Mouse (Mus musculus) megakaryocyte, adult 5-6 weeks (primary cell): ENCODE data around the gene Tha1. TPM values are rescaled to one million over a fixed set of nuclear protein-coding genes. Genes with fewer than 3 reads are reported as not detected.

Experiments used
- ATAC-seq: 2 replicates; pipeline ENCODE4 v1.8.0; 2016; ENCODE audit warnings: mild to moderate bottlenecking, inconsistent platforms; ENCODE audit not compliant: poor library complexity, severe bottlenecking
- total RNA-seq, 2 experiments: library from RNA; stranded (forward) in 1 of 2; stranded (reverse) in 1 of 2; fragments of 153-499, 151-499 nt in 1 of 2; fragments of 221-1000, 200-1000 nt in 1 of 2; gene quantifications; 2 replicates each; pipeline versions ENCODE4 v1.2.3 to v1.2.4; 2015 to 2017

Gene Tha1
- total RNA-seq, 2 experiments from 2014 or later, result 1.1 to 1.4 TPM

DNA sequence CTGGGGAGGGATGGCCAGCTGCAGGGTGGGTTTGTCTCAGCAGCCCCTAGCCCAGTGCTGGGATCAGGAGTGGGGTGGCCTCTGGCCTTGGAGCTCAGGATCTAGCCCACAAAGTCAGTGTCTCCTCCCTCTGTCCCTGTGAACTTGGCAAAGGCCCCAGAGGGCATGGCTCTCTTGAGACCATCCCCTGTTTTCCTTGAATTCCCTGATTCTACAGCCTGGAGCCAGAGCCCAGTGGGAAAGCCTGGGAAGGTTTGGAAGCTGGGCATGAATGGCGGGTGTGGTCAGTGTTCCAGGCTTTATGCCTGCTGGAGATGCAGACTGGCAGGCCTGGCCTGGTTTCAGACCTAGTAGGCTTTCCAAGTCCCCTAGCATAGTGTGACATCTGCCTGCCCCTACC is 8.9 kb upstream of the Tha1 start:
- no peak for ATAC-seq

DNA sequence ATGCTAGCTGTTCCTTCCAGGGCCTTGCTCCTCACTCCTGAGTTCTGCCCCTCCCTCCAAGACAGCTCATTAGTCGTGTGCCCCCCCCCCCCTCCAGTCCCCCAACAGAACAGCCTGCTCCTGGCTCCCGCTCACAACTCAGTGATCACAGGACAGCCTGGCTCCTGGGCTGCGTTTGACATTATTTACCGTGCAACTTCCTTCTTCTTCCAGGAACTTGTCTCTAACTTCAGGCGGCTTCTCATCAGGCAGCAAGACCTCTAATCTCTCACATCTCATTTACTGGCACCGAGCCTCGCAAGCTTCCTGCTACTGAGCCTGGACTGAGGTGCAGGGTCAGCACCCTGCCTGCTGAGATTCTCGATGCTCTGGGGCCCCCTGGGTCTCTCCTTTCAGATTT is 8.5 kb upstream of the Tha1 start:
- peak; percentile 34; the same call in 1 of the 2 replicates for ATAC-seq

DNA sequence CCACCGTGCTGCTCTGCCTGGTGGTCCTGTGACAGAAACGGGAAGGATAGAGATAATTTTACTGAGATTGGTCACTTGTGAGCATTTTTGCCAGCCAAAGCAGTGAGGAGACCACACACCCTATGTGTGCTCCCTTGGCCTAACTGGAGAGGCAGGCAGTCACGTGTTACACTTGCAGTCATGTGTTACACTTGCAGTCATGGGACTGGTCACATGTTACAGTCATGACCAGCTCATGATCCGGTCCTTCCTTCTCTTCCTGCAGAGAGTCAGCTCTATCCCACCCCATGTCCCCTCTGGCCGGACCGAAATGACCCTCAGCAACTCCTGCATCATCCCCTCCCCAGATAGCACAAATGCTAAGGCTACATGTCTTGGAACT is 7.7 kb upstream of the Tha1 start:
- ATAC-seq, result no peak

DNA sequence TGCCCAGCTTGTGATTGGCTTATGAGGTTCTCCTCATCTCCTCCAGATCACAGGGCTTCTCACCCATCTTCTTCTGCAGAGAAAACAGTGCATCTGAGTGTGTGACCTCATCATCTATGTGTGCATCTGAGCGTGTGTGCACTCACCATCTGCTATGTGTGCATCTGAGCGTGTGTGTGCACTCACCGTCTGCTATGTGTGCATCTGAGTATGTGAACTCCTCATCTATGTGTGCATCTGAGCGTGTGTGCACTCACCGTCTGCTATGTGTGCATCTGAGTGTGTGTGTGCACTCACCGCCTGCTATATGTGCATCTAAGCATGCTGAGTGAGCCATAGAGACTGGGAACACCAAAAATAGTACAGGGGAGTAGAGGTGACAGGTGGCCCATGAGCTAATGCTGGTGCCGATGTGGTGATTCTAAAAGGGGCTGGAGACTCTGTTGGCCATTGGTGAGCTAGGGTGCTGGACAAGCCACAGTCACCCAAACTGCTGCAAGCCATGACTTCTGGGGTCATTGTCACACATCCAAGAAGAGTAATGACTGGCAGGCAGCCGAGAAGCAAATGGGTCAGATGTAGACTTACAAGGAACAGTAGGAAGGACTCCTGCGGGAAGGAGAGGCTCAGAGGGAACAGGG is 7.2 kb upstream of the Tha1 start:
- ATAC-seq, result no peak

DNA sequence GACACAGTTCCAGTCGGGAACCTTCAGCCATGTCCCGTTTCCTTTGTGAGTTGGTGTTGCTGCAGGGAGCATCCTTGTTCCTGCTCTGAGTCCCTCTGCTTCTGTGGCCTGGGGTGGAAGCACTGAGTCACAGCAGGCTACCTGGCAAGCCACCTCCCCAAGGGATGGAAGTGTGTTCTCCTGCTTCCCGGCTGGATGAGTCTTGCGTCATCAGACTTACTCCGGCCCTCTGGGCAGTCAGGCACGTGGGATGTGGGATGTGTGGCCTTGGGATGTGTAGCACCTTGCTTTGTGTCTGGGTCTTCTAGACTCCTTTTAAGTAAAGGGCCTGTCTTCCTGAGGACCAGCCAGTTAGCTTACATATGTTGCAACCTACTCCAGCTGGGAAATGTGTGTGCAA is 6.4 kb upstream of the Tha1 start:
- no peak for ATAC-seq

DNA sequence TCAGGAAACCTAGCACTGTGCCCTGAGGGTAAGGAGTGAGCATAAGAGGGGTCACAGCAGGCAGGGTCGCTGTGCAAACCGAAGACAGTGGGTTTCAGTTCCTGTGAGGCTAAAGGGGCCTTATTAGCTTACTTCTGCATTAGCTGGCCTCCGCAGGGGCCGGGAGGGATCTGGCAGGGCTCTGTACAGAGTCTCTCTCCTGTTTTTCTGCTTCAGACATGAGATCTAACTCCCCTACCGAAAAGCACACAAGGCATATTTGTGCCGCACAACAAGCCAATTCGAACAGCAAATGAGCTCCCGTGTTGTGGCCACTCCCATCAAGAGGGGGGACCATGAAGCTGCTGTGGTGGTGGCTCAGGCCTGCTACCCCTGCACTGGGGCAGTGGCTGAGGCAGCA is 5.6 kb upstream of the Tha1 start:
- peak; percentile 57 for ATAC-seq

DNA sequence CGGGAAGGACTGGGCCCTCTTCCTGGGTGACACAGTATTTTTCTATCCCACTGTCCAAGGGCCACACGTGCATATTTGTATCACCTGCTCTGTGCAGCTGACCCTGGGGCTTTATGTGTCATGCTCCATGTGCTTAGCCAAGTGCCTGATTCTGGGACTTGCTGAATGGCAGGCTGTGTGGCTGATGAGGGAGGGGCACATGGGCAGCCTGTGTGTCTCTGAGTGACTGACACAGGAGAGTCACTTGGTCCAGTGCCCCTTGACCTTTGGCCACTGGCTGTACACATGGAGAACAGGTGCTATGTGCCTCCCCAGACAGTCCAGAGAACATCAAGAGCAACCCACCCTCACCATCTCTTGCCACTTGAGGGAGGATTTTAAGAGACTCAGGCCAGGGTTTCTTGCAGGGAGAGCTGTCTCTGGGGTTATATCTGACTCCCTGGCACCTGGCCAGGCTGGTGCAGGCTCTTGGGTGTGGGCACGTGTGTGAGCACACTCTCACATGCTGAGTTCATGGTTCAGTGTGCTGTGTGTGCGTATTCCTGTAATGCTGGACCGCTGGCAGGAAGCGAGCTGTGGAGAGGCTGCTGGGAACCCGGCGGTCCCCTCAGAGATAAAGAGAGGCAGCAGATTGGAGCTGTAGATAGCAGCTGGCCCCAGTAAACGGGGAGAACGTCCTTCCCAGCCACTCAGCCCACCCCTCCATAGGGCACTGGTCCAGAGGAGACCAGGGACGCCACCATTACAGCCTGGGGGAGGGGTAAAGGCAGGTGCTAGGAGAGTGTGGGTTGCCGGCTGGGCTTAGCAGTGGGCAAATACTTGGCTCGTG is 4.8 kb upstream of the Tha1 start:
- ATAC-seq, result peak; percentile 34

DNA sequence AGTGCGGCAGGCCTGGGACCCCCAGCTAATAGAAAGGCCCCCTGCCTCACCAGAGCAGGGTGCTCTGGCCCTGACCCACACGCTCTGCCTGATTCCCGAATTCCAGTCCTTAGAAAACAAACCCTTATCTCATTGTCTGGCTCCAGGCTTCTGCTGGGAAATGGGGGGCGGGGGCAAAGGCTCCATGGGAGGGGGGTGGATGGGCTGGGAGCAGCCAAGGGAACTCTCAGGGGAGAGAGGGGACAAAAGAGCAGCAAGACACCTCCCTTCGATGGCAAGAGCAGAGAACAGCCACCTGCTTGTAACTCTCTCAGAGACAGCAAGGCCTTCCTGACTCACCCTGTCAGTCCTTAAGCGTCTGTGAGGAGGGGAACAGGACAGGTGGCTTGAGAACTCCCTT is 2.4 kb upstream of the Tha1 start:
- ATAC-seq, result no peak

DNA sequence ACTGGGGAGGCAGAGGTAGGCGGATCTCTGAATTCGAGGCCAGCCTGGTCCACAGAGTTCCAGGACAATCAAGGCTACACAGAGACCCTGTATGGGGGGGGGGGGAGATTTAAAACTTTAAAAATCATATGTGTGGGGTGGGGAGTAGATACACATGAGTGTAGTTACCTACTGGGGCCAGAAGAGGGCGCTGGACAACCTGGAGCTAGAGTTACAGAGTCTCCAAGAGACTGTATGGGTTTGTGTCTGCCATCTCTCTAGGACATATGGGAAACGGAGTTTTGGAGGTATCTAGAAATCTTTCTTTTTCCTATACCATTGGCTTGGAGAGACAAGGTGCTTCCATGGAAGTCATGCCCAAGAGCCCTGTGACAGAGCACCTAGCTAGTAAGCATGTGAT is 1.1 kb upstream of the Tha1 start:
- no peak for ATAC-seq

DNA sequence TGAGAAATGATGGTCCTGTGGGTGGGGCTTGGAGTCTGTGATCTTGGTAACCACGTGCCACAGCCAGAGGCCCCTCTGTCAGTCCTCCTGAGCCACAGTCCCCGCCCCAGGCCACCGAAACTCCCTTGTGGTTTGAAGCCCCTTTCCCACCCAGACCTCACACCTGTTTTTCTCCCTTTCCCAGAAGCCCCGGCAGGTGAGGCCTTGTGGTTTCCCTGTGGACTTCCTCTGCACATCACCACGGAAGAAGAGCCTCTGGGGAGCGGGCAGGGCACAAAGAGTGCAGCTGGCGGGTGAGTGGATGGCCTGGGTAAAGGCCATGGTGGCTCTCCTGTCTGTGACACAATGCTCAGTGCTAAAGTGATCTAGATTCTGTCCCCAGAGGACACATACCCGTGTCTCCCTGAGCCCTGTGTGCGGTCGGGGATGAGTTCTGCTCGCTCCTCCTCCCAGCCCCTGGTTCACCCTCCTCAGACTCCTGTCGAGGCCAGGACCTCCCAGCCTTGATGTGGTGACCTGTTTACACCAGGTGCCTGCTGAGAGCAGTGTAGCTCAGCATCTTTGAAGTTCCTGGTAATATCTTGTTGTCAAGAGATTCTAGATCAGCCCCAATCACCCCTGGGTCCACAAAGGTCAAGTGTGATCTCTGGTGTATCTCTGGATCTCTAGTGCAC is 1.2 kb downstream of the Tha1 start:
- ATAC-seq, result peak; percentile 16; the same call in 1 of the 2 replicates

DNA sequence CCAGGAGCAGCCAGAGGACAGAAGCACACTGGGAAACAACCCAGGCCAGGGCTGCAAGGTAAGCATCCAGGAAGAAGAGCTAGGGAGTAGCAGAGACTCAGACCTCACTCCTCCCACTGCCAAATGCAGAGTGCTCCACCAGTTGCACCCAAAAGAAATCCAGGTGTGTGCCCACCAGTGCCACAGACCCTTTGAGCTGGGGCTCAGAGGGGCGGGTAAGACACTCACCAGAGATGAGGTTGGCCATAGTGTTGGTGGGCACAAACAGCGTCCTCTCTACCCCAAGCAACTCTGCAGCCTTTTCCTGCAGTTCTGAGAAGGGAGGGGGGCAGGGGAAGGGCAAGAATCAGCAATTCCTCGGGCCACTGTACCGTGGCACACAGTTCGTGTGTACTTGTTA is 1.9 kb downstream of the Tha1 start:
- no peak for ATAC-seq

DNA sequence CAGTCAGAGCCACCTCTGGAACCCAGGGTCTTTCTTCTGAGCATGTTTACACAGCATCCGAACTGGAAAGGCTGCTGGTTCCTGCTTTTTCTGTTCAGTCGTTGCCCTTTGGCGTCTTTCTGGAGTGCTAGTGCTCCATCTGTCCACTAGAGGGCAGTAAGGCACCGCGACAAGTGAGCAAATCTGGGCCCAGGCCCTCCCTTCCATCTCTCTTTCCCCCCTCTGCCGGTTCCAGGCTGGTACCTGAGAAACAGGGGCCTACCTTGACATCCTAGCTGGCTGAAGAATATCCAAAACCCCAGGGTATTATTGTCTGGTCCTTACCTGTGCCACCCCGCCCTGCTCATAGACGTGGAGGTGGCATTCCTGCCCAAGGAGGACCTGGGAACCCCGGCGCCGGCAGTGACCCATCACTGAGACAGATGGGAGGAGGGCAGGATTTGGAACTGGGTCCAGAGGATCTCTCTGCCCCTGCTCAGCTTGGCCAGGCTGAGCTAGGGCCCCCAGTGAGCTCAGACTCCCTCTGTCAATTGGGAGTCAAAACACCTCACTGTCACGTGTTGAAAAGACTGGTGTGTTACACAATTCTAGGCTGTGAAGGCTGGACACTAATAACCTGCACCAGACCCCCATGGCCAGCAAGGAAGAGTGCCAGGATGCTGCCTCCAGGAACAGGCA is 2.5 kb downstream of the Tha1 start:
- ATAC-seq, result peak; percentile 76

DNA sequence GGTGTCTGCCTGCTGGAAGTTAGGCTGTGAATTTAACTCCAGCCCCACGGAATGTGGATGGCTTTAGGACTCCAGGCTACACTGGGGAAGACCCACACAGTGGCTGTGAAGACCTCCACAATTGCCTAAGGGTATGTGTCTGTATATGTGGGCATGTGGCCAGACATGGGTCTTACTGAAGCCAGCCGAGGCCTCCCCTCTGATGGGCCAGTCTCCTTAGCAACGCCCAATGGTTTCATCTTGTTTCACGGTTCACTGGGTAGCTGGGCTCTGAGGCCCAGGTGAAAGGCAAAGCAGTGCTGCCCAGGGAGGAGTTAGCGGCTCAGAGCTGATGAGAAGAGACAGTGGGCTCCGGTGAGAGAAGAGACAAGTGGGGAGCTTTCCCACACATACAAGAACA is 7.3 kb downstream of the Tha1 start:
- no peak for ATAC-seq

DNA sequence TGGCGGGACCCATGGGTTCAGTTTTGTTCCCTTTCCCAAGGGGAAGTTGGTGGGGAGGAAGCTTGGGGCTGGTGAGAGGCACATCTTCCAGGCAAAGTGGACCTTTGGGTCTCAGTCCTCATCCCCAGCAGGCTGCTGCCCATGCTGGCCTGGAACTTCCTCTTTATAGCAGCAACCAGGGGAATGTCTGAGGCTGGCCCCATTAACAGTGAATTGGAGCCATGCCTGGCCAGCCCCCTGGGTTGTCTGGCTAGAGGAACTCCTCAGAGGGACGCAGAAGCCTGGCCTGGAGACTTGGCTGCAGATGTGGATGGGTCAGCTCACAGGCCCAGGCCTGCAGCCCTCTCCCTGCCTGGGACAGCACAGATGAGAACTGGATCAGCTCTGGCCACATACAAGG is 8.5 kb downstream of the Tha1 start:
- ATAC-seq, result peak; percentile 66

DNA sequence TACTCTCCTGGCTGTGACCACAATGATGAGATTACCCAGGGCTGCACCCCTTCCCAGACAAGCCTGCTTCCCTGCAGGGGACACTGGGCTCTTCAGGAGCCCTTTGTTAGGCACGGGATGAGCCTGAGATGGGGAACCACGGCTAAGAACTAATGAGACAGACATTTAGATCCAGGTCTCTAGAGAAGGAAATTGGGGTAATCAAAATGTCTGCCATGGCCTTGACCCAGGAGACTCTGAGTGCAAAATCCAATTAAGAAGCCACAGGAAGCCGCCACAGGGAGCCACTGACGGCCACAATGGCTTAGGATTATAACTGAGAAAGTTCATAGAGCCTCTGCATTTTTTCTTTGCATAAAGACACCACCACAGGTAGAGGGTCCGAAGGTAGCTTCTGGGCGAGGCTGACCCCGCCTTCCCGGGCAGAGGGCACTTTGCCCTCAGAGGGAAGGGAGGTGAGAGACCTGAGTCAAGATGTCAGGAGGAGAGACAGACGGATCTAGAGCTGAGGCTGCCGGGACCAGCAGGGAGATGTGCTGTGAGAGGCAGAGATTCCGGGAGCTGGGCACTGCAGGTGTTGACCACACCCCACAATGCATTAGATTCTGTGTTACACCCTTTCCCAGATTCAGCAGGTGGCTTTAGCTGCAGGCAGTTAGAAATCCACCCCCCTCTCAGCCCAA is 10.0 kb downstream of the Tha1 start:
- no peak for ATAC-seq

DNA sequence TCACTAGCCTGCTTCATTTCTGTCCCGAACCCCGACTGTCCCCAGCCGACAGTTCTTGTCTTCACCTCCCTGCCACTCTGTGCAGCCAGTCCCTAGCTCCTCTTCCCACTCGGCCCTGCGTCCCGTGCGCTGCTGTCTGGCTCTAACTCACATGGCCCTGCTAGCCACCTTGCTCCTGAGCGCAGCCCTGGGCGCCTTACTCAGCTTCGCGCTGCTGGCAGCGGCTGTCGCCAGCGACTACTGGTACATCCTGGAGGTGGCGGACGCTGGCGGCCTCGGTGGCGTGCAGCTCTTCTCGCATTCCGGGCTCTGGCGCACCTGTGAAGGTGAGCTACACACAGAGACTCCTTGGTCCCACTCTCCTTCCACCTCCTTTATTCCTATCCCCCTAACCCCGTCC is 12.7 kb downstream of the Tha1 start, which contains the start of gene Tmem235:
Tmem235 (plus strand) TSS at position 152 of the 400 bp plus-strand sequence.
- ATAC-seq, result no peak

DNA sequence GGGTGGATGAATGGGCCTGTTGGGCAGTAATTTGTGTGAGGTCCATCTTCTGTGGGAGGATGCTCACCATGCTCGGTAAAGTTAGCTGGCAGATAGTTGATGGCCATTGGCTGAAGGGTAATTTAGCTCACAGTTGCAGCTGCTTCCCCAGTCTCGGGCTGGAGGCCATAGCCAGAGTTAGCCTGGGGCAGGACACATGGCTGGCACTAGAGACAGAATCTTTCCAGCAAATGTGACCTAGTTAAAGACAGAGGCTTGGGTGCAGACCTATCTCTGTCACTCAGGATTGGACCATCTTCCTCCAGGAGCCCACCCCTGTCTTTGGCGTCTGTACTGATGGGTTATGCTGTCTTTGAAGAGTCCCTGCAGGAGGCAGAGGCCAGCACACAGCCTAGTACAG is 14.9 kb downstream of the Tha1 start:
- ATAC-seq, result no peak

DNA sequence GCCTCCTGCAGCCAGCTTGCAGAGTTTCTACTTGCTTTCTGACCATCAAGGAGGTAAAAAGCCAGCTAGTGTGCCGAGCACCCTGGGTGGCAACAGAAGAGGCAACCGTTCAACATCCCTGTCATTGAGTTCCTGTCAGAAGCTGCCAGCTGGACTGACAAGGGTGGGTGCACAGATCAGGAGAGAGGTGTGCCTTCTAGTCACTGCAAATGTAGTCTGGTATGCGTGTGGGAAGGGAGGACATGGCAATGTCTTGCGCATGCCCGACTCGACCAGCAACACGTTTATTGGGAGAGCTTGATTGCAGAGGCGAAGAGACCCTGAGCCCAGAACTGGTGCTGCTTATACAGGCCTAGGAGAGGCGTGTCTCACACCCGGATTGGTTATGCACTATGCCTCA is 15.8 kb downstream of the Tha1 start:
- ATAC-seq, result no peak

DNA sequence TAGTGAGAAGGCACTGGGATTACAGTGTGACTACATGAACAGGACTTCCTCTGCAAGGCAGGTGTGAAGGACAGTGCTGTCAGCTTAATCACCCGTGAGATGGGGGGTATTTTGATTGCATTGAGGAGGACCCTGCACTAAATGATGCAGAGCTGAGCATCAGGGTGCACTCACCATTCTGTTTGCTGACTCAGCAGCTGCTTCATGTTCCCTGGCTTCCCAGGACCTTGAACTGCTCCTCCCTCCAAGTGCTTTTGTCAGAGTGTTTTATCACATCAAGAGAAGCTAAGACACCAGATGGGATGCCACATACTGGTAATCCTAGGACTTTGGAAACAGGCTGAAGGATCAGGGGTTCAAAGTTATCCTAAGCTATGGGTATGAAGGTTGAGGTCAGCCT is 17.3 kb downstream of the Tha1 start:
- ATAC-seq, result no peak

DNA sequence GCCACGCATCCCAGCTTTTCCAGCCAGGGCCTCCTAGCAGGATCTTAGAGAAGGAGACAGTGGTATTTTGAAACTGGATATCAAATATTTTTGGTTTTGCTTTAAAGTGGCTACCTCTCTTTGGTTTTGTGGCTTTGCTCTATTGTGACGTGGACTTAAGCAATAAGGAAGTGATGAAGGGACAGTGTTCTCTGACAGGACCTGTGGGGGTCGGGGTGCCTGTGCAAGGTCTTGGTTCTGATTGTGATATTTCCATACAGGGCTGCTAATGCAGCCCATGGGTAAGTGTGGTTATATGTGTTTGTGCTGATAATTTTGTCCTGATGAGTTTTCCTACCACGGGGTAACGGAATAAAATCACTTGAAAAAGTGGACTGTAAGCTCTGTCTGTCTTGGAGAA is 17.9 kb downstream of the Tha1 start:
- ATAC-seq, result no peak

DNA sequence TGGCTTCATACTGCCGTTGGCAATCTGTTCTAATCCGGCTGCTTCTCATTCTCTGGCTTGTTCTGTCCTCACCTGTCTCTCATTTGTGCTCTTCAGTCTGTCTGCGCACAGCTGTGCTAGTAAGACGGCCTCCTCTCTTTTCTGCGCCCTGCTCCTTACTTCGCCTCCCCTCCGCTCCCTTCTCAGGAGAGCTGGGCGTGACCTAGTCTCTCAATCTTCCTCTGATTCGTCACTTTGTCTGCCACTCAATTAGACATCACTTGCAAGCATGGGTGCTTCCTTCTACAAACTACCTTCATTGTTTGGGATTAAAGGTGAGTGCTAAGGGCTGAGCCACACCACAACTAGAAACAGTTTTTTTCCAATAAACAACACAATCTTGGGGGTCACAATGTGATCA is 19.0 kb downstream of the Tha1 start:
- no peak for ATAC-seq
